20 mouse cellular contexts compared by ENCODE assay signal in the genomic region with DNA sequence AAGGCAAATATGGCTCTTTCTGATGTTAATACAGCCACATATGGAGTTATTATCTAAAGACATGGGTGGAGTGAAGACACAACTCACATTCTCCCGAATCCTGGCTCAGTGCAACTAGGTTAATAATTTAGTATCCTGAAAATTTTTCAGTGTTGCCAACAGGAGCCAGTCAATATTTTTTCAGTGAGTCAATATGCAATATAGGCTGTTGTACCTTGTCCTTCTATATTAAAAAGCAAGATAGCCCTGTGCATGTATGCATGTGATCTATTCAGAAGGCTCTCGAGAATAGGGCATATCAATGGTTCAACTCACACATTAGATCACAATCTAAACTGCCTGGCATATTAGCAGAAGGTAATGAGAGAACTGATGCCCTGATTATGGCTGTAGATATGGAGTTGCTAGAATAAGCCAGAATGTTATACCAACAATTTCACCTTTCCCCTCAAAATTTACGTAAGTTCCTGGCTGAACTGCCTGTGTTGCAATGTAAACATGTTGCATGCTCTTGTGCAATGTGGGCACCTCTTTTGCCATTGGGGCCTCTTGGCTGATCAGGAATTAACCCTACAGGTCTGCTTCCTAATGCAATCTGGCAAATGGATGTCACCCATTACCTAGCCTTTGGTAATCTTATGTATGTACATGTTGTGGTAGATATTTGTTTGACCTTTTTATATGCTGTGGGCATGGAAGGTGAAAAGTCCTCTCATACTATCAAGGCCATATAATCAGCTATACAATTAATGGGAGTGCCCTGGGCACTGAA. TPM values are rescaled to one million over a fixed set of nuclear protein-coding genes. Genes with fewer than 3 reads are reported as not detected.
DNase-seq lines count a peak whose midpoint lies in the region; ATAC-seq and TF ChIP-seq lines count a peak whose summit lies in the region.
"Not testable (repeated sequence)": the region's sequence is repeated elsewhere in the genome, so short reads cannot be mapped to it uniquely, and the experiment has no call there.
"Had no signal": no experiment of that assay in that cellular context is flagged by ENCODE, and none has a peak within 500 bp of the region (broad histone marks: within the 10 kb centered on the region; RNA-seq: fewer than 3 reads in every experiment).

No protein-coding gene starts in this region.

- not testable (repeated sequence) for H3K9ac ChIP-seq in liver, adult 2 months (ENCODE audit: low read depth, low read length); liver, embryonic 14.5 days (replicated peaks); liver, embryonic 16.5 days (ENCODE audit: low read depth, low read length)

- H3K36me3 ChIP-seq in liver, adult 2 months (ENCODE audit: control insufficient read depth, insufficient read depth, low read length); liver, embryonic 14.5 days (replicated peaks; ENCODE audit: control insufficient read depth, insufficient read depth, low read depth); liver, embryonic 16.5 days (ENCODE audit: control insufficient read depth, insufficient read depth): not testable (repeated sequence)

- peak; percentile 40 for DNase-seq in 416B (ENCODE audit: low read depth)
- peak; percentile 71 for DNase-seq in gonadal fat pad, adult 2 months (ENCODE audit: low read depth)
- DNase-seq in liver, adult 2 months (ENCODE audit: extremely low read depth, low read depth, low spot score) = peak; percentile 84
- not testable (repeated sequence) for DNase-seq in liver, embryonic 14.5 days (ENCODE audit: low read depth in 3 of 3, low spot score in 3 of 3)

- H3K4me1 ChIP-seq in liver, adult 2 months (ENCODE audit: control insufficient read depth, insufficient read depth, low read length); liver, embryonic 14.5 days (replicated peaks; ENCODE audit: control insufficient read depth in 2 of 2, insufficient read depth in 2 of 2, low read length in 1 of 2); liver, embryonic 16.5 days (ENCODE audit: control insufficient read depth, low read depth, low read length): not testable (repeated sequence)

- not testable (repeated sequence) for H3K4me3 ChIP-seq in liver, adult 2 months (ENCODE audit: insufficient read depth, low read depth, low read length); liver, embryonic 14.5 days (ENCODE audit: insufficient read depth in 1 of 2, low read depth in 2 of 2, low read length in 2 of 2); liver, embryonic 16.5 days (ENCODE audit: low read depth, low read length)

- TF ChIP-seq POLR2A in liver, adult 2 months (IDR thresholded peaks at IDR 0.05; ENCODE audit: extremely low read depth, insufficient read depth, low read length) = not testable (repeated sequence)

- H3K9me3 ChIP-seq in liver, embryonic 14.5 days (ENCODE audit: control insufficient read depth, low read length); liver, embryonic 16.5 days (replicated peaks; ENCODE audit: control insufficient read depth, low read length): not testable (repeated sequence)

- H3K27ac ChIP-seq in liver, adult 2 months (replicated peaks; ENCODE audit: insufficient read depth, low read depth, low read length); liver, embryonic 14.5 days; liver, embryonic 16.5 days (ENCODE audit: low read length): not testable (repeated sequence)

- peak; percentile 18; the same call in 1 of the 2 replicates for ATAC-seq in liver, embryonic 14.5 days (ENCODE audit: insufficient read depth)
- peak; percentile 86 for ATAC-seq in liver, embryonic 16.5 days (ENCODE audit: low read depth)
- peak; percentile 70 for ATAC-seq in megakaryocyte, adult 5-6 weeks (ENCODE audit: poor library complexity, severe bottlenecking)
- ATAC-seq in neutrophil, adult 5-6 weeks (ENCODE audit: extremely low read depth, insufficient number of reproducible peaks, low FRiP score, poor library complexity, severe bottlenecking) = peak; percentile 84

- not testable (repeated sequence) for H3K4me2 ChIP-seq in liver, embryonic 14.5 days (ENCODE audit: low read depth); liver, embryonic 16.5 days (ENCODE audit: low read depth, low read length)

- 26% methylated on average over 3 of the region's 3 CpGs for WGBS in liver, adult 2 months
- 40% methylated on average over 2 of the region's 3 CpGs for WGBS in liver, embryonic 14.5 days (ENCODE audit: insufficient replicate concordance)
- 46% methylated on average over 2 of the region's 3 CpGs for WGBS in liver, embryonic 16.5 days (ENCODE audit: insufficient replicate concordance)

- H3K79me2 ChIP-seq in liver, adult 2 months (ENCODE audit: control insufficient read depth, insufficient read depth, low read length) = not testable (repeated sequence)

- H3K27me3 ChIP-seq in liver, adult 2 months (ENCODE audit: control insufficient read depth, insufficient read depth, low read length); liver, embryonic 14.5 days (ENCODE audit: control insufficient read depth, insufficient read depth, low read length); liver, embryonic 16.5 days (ENCODE audit: control insufficient read depth, insufficient read depth, low read depth, low read length): not testable (repeated sequence)

- TF ChIP-seq EP300 in liver, embryonic 14.5 days (IDR thresholded peaks at IDR 0.05; ENCODE audit: low read depth) = not testable (repeated sequence)

- TF ChIP-seq CTCF in liver, adult 2 months (IDR thresholded peaks at IDR 0.05; ENCODE audit: low read depth, low read length); liver, embryonic 14.5 days (IDR thresholded peaks at IDR 0.05; ENCODE audit: low read depth): not testable (repeated sequence)

RNA-seq across cellular contexts. Expression of a gene that starts 4.3 kb away (rescaled TPM):
- 0.43 TPM in 1 of 2 replicates, not detected in the other for polyA plus RNA-seq in gonadal fat pad, adult 2 months (2012; rRNA removed)
- 541 and 679 TPM in 2 replicates for total RNA-seq in liver, adult 2 months (2014; rRNA removed)
- polyA plus RNA-seq in liver, adult 2 months (2012; rRNA removed) = 311 and 620 TPM in 2 replicates
- 0.04 and 0.09 TPM in 2 replicates for polyA plus RNA-seq in liver, embryonic 14.5 days (2012; rRNA removed)
- polyA plus RNA-seq in liver, embryonic 14.5 days (2014; fragmentation: Nextera tagmentation; extraction: Ambion mirVana) = 0.29 and 0.43 TPM in 2 replicates
- polyA plus RNA-seq in liver, embryonic 16.5 days (2015; fragmentation: Nextera tagmentation; extraction: Ambion mirVana) = 2.0 and 2.5 TPM in 2 replicates
- total RNA-seq in megakaryocyte, adult 5-6 weeks (2015) = not detected in 2 replicates
- not detected in 2 replicates for total RNA-seq in megakaryocyte, adult 5-6 weeks (2017)
- total RNA-seq in neutrophil, adult 5-6 weeks (2017) = not detected in 2 replicates
- total RNA-seq: adrenal gland, postnatal 25 days; common myeloid progenitor, adult 5-6 weeks; ES-E14; MEL had no signal
- polyA plus RNA-seq: brain, embryonic 14.5 days; C2C12; embryonic facial prominence, embryonic 11.5 days; embryonic facial prominence, embryonic 13.5 days; embryonic facial prominence, embryonic 15.5 days; erythroblast, embryonic 14.5 days; forebrain, embryonic 11.5 days; forebrain, embryonic 13.5 days; forebrain, embryonic 15.5 days had no signal

Comparison
In these comparisons a context has a peak if more than half of its experiments do, and no peak if none do; other contexts are left out.
1. RNA of a gene that starts 4.3 kb away (polyA plus RNA-seq): 311 to 620 TPM in liver, adult 2 months; 2.0 to 2.5 TPM in liver, embryonic 16.5 days, 0.04 to 0.43 TPM in liver, embryonic 14.5 days and 0.43 TPM in gonadal fat pad, adult 2 months; every median in the first group is over 10 times any median in the second.
2. ATAC-seq: peak in every context shown above with its lines; median percentile 86 in liver, embryonic 16.5 days; 84 in neutrophil, adult 5-6 weeks; 70 in megakaryocyte, adult 5-6 weeks; 18 in liver, embryonic 14.5 days.